Mouse (Mus musculus): ENCODE results near the gene Mcoln1. TPM values are rescaled to one million over a fixed set of nuclear protein-coding genes. Genes with fewer than 3 reads are reported as not detected.

Mcoln1 gene
- polyA plus RNA-seq, 1 experiment from 2014 or later: 42.3 TPM

- WGBS: 50% methylated on average over 4 of the region's 4 CpGs
- Histone ChIP-seq H3K9ac (no peak overlapping the region), H3K4me2 (no peak overlapping the region), H3K9me3 (replicated peaks) (no peaks in the 10 kb centered on the region), H3K27ac (0 out of 2 replicates have a peak overlapping the region, but pooled peaks have one; percentile 12), H3K27me3 (peaks cover 11% of the 10 kb centered on the region), H3K4me3 (no peak overlapping the region), H3K4me1 (replicated peaks) (peaks cover 6% of the 10 kb centered on the region; the same call in 1 of the 2 replicates), H3K36me3 (no peaks in the 10 kb centered on the region)
- no peak for ATAC-seq (replicated peaks; ENCODE audit: insufficient number of reproducible peaks, insufficient read depth, low FRiP score, low read depth)
Observed at GRCm38 (mm10) chr8:3480221-3480785, 20.0 kb upstream of the Mcoln1 start.

- H3K4me3 ChIP-seq: no peak overlapping the region
- no peak overlapping the region for H3K4me2 ChIP-seq
- H3K27me3 ChIP-seq: peaks cover 6% of the 10 kb centered on the region; the same call in 1 of the 2 replicates
- no peaks in the 10 kb centered on the region for H3K36me3 ChIP-seq
- WGBS: 59% methylated on average over 5 of the region's 5 CpGs
- ATAC-seq (replicated peaks; ENCODE audit: insufficient number of reproducible peaks, insufficient read depth, low FRiP score, low read depth): no peak
- no peak overlapping the region for H3K9ac ChIP-seq
- H3K9me3 ChIP-seq (replicated peaks): no peaks in the 10 kb centered on the region
- H3K4me1 ChIP-seq (replicated peaks): no peaks in the 10 kb centered on the region
- no peak overlapping the region for H3K27ac ChIP-seq
Observed at GRCm38 (mm10) chr8:3481605-3482004, 18.7 kb upstream of the Mcoln1 start.

GRCm38 (mm10) chr8:3482240-3482740 is 18.0 kb upstream of the Mcoln1 start:
- Histone ChIP-seq H3K27me3 (peaks cover 5% of the 10 kb centered on the region; the same call in 1 of the 2 replicates), H3K4me3 (no peak overlapping the region), H3K36me3 (no peaks in the 10 kb centered on the region), H3K4me1 (replicated peaks) (0 out of 2 replicates have a peak, but pooled peaks cover under 1% of the 10 kb centered on the region), H3K27ac (no peak overlapping the region), H3K9me3 (replicated peaks) (no peaks in the 10 kb centered on the region), H3K9ac (no peak overlapping the region), H3K4me2 (no peak overlapping the region)
- ATAC-seq (replicated peaks; ENCODE audit: insufficient number of reproducible peaks, insufficient read depth, low FRiP score, low read depth): no peak
- WGBS: 81% methylated on average over 22 of the region's 22 CpGs

GRCm38 (mm10) chr8:3483546-3483945 is 16.7 kb upstream of the Mcoln1 start:
- H3K27ac ChIP-seq: no peak overlapping the region
- H3K27me3 ChIP-seq: no peaks in the 10 kb centered on the region
- WGBS: 62% methylated on average over 7 of the region's 7 CpGs
- no peaks in the 10 kb centered on the region for H3K9me3 ChIP-seq (replicated peaks)
- H3K4me2 ChIP-seq: no peak overlapping the region
- no peak overlapping the region for H3K4me3 ChIP-seq
- no peak overlapping the region for H3K9ac ChIP-seq
- 0 out of 2 replicates have a peak, but pooled peaks cover 2% of the 10 kb centered on the region for H3K4me1 ChIP-seq (replicated peaks)
- no peaks in the 10 kb centered on the region for H3K36me3 ChIP-seq
- no peak for ATAC-seq (replicated peaks; ENCODE audit: insufficient number of reproducible peaks, insufficient read depth, low FRiP score, low read depth)

DNA sequence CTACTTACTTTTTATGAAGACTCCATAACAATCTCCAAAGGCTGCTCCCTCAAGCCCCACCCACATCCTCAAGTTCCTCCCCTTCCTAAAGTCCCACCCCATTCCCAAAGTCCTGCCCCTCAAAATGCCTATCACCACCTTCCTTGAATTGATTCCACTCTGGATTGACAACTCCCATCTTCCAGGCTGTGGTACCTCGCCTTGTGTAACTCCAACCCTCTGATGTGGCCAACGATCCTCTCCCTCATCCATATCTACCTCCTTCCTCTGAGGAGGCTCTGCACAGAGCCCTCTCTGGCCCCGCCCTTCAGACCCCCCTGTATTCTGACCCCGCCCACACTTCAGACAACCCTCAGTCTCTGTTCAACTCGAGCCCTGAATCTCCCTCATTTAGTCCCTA is 15.1 kb upstream of the Mcoln1 start:
- WGBS: 27% methylated on average over 5 of the region's 5 CpGs
- Histone ChIP-seq H3K9me3 (replicated peaks) (no peaks in the 10 kb centered on the region), H3K4me1 (replicated peaks) (0 out of 2 replicates have a peak, but pooled peaks cover 2% of the 10 kb centered on the region), H3K27ac (no peak overlapping the region), H3K4me3 (no peak overlapping the region), H3K36me3 (no peaks in the 10 kb centered on the region), H3K27me3 (no peaks in the 10 kb centered on the region), H3K4me2 (no peak overlapping the region), H3K9ac (no peak overlapping the region)
- ATAC-seq (replicated peaks; ENCODE audit: insufficient number of reproducible peaks, insufficient read depth, low FRiP score, low read depth): no peak; the same call in 1 of the 2 replicates

GRCm38 (mm10) chr8:3492901-3493844 is 7.1 kb upstream of the Mcoln1 start, which contains the start of gene Zfp358:
TSS of gene Zfp358 (plus strand) at chr8:3493138.
- H3K27ac ChIP-seq: peak within 1 kb of the TSS; percentile 85
- peaks cover 9% of the 10 kb centered on the region for H3K4me1 ChIP-seq (replicated peaks)
- ATAC-seq (replicated peaks; ENCODE audit: insufficient number of reproducible peaks, insufficient read depth, low FRiP score, low read depth): peak; percentile 89
- H3K4me3 ChIP-seq: peak within 1 kb of the TSS; percentile 99
- H3K27me3 ChIP-seq: no peaks in the 10 kb centered on the region
- WGBS: 1% methylated on average over 53 of the region's 64 CpGs
- H3K9me3 ChIP-seq (replicated peaks): no peaks in the 10 kb centered on the region
- H3K4me2 ChIP-seq: peak within 1 kb of the TSS; percentile 73
- peak within 1 kb of the TSS; percentile 98 for H3K9ac ChIP-seq
- peaks cover 21% of the 10 kb centered on the region for H3K36me3 ChIP-seq

- ATAC-seq (replicated peaks; ENCODE audit: insufficient number of reproducible peaks, insufficient read depth, low FRiP score, low read depth): no peak
- 20% methylated on average over 6 of the region's 6 CpGs for WGBS
- H3K27ac ChIP-seq: peak overlapping the region; percentile 85
- peak overlapping the region; percentile 73 for H3K4me2 ChIP-seq
- H3K4me3 ChIP-seq: peak overlapping the region; percentile 99
- H3K27me3 ChIP-seq: no peaks in the 10 kb centered on the region
- H3K4me1 ChIP-seq (replicated peaks): peaks cover 9% of the 10 kb centered on the region
- peaks cover 21% of the 10 kb centered on the region for H3K36me3 ChIP-seq
- H3K9ac ChIP-seq: peak overlapping the region; percentile 98
- H3K9me3 ChIP-seq (replicated peaks): no peaks in the 10 kb centered on the region
Observed at GRCm38 (mm10) chr8:3493845-3494208, 6.4 kb upstream of the Mcoln1 start.

- Histone ChIP-seq H3K36me3 (peaks cover 21% of the 10 kb centered on the region), H3K4me1 (replicated peaks) (peaks cover 14% of the 10 kb centered on the region), H3K27me3 (no peaks in the 10 kb centered on the region), H3K9ac (no peak overlapping the region), H3K4me2 (no peak overlapping the region), H3K27ac (no peak overlapping the region), H3K4me3 (no peak overlapping the region), H3K9me3 (replicated peaks) (no peaks in the 10 kb centered on the region)
- WGBS: 94% methylated on average over 44 of the region's 44 CpGs
- no peak for ATAC-seq (replicated peaks; ENCODE audit: insufficient number of reproducible peaks, insufficient read depth, low FRiP score, low read depth)
Observed at GRCm38 (mm10) chr8:3495578-3496427, 4.5 kb upstream of the Mcoln1 start.

- Histone ChIP-seq H3K27me3 (no peaks in the 10 kb centered on the region), H3K36me3 (peaks cover 21% of the 10 kb centered on the region), H3K4me3 (no peak overlapping the region), H3K27ac (no peak overlapping the region), H3K4me1 (replicated peaks) (peaks cover 20% of the 10 kb centered on the region), H3K9ac (no peak overlapping the region), H3K9me3 (replicated peaks) (no peaks in the 10 kb centered on the region), H3K4me2 (no peak overlapping the region)
- ATAC-seq (replicated peaks; ENCODE audit: insufficient number of reproducible peaks, insufficient read depth, low FRiP score, low read depth): no peak
- WGBS: 86% methylated on average over 15 of the region's 15 CpGs
Observed at GRCm38 (mm10) chr8:3496428-3496748, 3.9 kb upstream of the Mcoln1 start.

GRCm38 (mm10) chr8:3498583-3498982 is 1.7 kb upstream of the Mcoln1 start:
- no peak overlapping the region for H3K4me3 ChIP-seq
- no peak overlapping the region for H3K4me2 ChIP-seq
- no peaks in the 10 kb centered on the region for H3K9me3 ChIP-seq (replicated peaks)
- 92% methylated on average over 3 of the region's 3 CpGs for WGBS
- no peak overlapping the region for H3K27ac ChIP-seq
- peaks cover 21% of the 10 kb centered on the region for H3K36me3 ChIP-seq
- no peak for ATAC-seq (replicated peaks; ENCODE audit: insufficient number of reproducible peaks, insufficient read depth, low FRiP score, low read depth)
- H3K4me1 ChIP-seq (replicated peaks): peaks cover 21% of the 10 kb centered on the region
- no peak overlapping the region for H3K9ac ChIP-seq
- no peaks in the 10 kb centered on the region for H3K27me3 ChIP-seq

DNA sequence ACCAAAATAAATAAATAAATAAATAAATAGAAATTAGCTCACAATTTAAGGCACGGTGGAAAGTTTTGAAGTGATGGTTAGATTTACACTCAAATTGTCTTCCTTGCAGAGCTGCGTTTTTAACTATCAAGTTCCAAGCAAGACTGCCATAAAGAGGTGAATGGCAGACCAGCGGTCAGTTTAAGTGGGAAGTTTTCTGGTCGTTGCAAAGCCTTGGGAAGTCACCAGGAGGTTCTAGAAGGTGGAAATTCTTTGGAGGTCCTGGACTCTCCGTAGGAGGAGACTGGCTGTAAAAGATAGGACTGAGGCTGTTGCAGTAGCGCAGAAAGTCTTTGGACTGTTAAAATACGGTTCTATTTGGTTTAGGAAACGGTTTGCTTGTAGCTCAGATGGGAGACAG is 506 bp upstream of the Mcoln1 start:
- H3K9me3 ChIP-seq (replicated peaks): no peaks in the 10 kb centered on the region
- H3K4me3 ChIP-seq: peak overlapping the region; percentile 84
- WGBS: 5% methylated on average over 8 of the region's 8 CpGs
- H3K4me2 ChIP-seq: peak overlapping the region; percentile 84
- peaks cover 12% of the 10 kb centered on the region for H3K4me1 ChIP-seq (replicated peaks)
- peak overlapping the region; percentile 91 for H3K9ac ChIP-seq
- peak; percentile 23 for ATAC-seq (replicated peaks; ENCODE audit: insufficient number of reproducible peaks, insufficient read depth, low FRiP score, low read depth)
- H3K27me3 ChIP-seq: no peaks in the 10 kb centered on the region
- H3K27ac ChIP-seq: peak overlapping the region; percentile 92
- peaks cover 21% of the 10 kb centered on the region for H3K36me3 ChIP-seq

All from heart, embryonic 15.5 days (tissue).